Mouse (Mus musculus): ENCODE measurements at regions not wholly inside any gene's neighbourhood (a gene's known extent, or its start where the extent isn't known, plus 50 kb on each side); places are given as distances from the start of the nearest gene placed in this dataset.

GRCm38 (mm10) chr14:74558359-74558758, 82.3 kb upstream of the Htr2a start:
- Histone ChIP-seq H3K27ac (ENCODE audit: low read depth, low read length) (no peak overlapping the region), H3K27me3 (replicated peaks; ENCODE audit: control insufficient read depth, insufficient read depth, low read length) (no peaks in the 10 kb centered on the region), H3K4me1 (replicated peaks; ENCODE audit: control insufficient read depth, insufficient read depth, low read length) (no peaks in the 10 kb centered on the region), H3K9ac (ENCODE audit: low read depth, low read length) (no peak overlapping the region), H3K36me3 (ENCODE audit: control insufficient read depth, insufficient read depth) (no peaks in the 10 kb centered on the region), H3K4me2 (replicated peaks; ENCODE audit: low read depth) (no peak overlapping the region), H3K9me3 (ENCODE audit: control insufficient read depth) (no peaks in the 10 kb centered on the region), H3K4me3 (ENCODE audit: low read depth, low read length) (no peak overlapping the region)
- TF ChIP-seq CTCF (IDR thresholded peaks at IDR 0.05; ENCODE audit: low read depth) = no peak
- ATAC-seq = no peak
- WGBS = 71% methylated on average over 5 of the region's 5 CpGs
